Mouse (Mus musculus): ENCODE measurements around the gene Dnajc15.

DNA sequence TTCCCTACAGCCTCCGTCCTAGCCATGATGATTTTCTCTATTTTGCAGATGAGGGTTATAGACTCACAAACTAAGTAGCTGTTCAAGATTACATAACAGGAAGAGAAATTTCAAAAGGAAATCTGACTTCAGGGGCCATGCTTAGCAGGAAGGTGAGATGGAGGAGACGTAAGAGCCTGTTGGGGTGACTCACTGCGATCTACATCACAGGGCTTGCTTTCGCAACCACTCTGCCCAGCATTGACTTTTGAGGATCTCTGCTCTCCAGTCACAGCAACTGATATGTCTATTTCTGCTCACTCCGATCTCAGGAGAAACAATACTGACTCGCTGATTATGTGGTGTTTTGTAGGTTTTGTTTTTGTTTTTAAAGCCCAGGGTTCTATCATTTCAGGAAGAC, 49.8 kb downstream of the Dnajc15 start:
- TF ChIP-seq CTCF (IDR thresholded peaks at IDR 0.05; ENCODE audit: insufficient read depth, low read length) = no peak
- no peak for TF ChIP-seq POLR2A (IDR thresholded peaks at IDR 0.05; ENCODE audit: borderline replicate concordance, extremely low read depth, low read depth, low read length)

All from lung, adult 2 months (tissue).